Mouse (Mus musculus) kidney, adult 2 months (tissue): ENCODE measurements around the gene Hsf4. TPM values are rescaled to one million over a fixed set of nuclear protein-coding genes. Genes with fewer than 3 reads are reported as not detected.

Source experiments
- DNase-seq: peaks from one replicate; pipeline ENCODE4 v3.0.0; 2021
- H3K27ac ChIP-seq: fragments of 200-500 bp; 2 replicates; pipeline ENCODE4 v1.5.1; 2012; ENCODE audit warnings: low read depth, low read length, control low read depth, inconsistent platforms; ENCODE audit not compliant: insufficient read depth
- H3K27me3 ChIP-seq: fragments of 200-500 bp; replicated peaks from 2 replicates; pipeline ENCODE4 v1.6.1; 2012; ENCODE audit warnings: mild to moderate bottlenecking, moderate library complexity, low read length, inconsistent platforms; ENCODE audit not compliant: control insufficient read depth, insufficient read depth
- H3K36me3 ChIP-seq: fragments of 200-500 bp; 2 replicates; pipeline ENCODE4 v1.6.1; 2012; ENCODE audit warnings: mild to moderate bottlenecking, moderate library complexity, low read length, inconsistent platforms; ENCODE audit not compliant: control insufficient read depth, insufficient read depth
- H3K4me1 ChIP-seq: fragments of 200-500 bp; 2 replicates; pipeline ENCODE4 v1.6.1; 2011; ENCODE audit warnings: low read length; ENCODE audit not compliant: control insufficient read depth, insufficient read depth
- H3K4me3 ChIP-seq: fragments of 200-500 bp; 2 replicates; pipeline ENCODE4 v1.5.1; 2011; ENCODE audit warnings: mild to moderate bottlenecking, low read depth, low read length, control low read depth; ENCODE audit not compliant: insufficient read depth
- CTCF ChIP-seq: fragments of 200-500 bp; conservative IDR thresholded peaks from 2 replicates; pipeline ENCODE4 v1.5.1; 2011; ENCODE audit warnings: low read depth, mild to moderate bottlenecking, control low read depth, low read length, moderate library complexity, mixed read lengths; ENCODE audit not compliant: insufficient read depth, insufficient read length
- POLR2A ChIP-seq: fragments of 200-500 bp; IDR thresholded peaks from one replicate; pipeline ENCODE4 v1.6.1; 2011; ENCODE audit warnings: low read depth, low read length, control low read depth
- WGBS: fragments of 180-500 bp; shearing (Covaris S2); methylation state at CpG from one replicate; pipeline ENCODE4 v1.1.7; 2018; 5-methylcytosine and 5-hydroxymethylcytosine counted together
- polyA plus RNA-seq: library from polyadenylated mRNA; depleted of rRNA; stranded (reverse); fragments of >200 nt; gene quantifications from 2 replicates; pipeline ENCODE4 v1.2.3, GENCODE M21; 2012

Gene Hsf4
- polyA plus RNA-seq, 1 experiment: 2.7 TPM

- 64% methylated on average over 1 of the region's 1 CpGs for WGBS
- no peak for DNase-seq
- Histone ChIP-seq H3K4me3 (no peak overlapping the region), H3K27ac (no peak overlapping the region), H3K36me3 (peaks cover 2% of the 10 kb centered on the region; the same call in 1 of the 2 replicates), H3K27me3 (no peaks in the 10 kb centered on the region), H3K4me1 (peaks cover 3% of the 10 kb centered on the region; the same call in 1 of the 2 replicates)
- TF ChIP-seq CTCF (no peak), POLR2A (no peak)
Measured at GRCm38 (mm10) chr8:105233126-105233935, 36.3 kb upstream of the Hsf4 start.

DNA sequence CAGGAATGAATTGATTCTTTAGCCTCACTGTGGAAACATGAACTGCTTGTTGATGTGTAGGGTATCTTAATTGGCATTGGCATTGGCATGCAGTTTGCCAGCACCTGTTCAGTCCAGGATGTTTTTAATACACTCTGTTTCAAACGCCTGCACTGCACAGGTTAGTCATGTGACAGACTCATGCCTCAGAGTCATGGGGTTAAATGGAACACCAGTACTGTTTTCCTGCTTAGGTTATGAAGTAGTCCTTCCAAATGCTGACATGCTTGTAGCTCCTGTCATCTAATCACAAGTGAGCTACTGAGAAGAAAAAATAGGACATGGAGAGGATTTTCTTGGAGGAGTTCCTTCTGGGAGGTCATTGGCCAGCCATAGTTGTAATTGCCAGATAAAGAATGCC is 34.4 kb upstream of the Hsf4 start:
- peaks cover 3% of the 10 kb centered on the region; the same call in 1 of the 2 replicates for H3K4me1 ChIP-seq
- no peak overlapping the region for H3K27ac ChIP-seq
- TF ChIP-seq CTCF (no peak), POLR2A (no peak)
- H3K27me3 ChIP-seq: no peaks in the 10 kb centered on the region
- DNase-seq: peak; percentile 57
- 28% methylated on average over 1 of the region's 1 CpGs for WGBS
- no peak overlapping the region for H3K4me3 ChIP-seq
- peaks cover 7% of the 10 kb centered on the region for H3K36me3 ChIP-seq

DNA sequence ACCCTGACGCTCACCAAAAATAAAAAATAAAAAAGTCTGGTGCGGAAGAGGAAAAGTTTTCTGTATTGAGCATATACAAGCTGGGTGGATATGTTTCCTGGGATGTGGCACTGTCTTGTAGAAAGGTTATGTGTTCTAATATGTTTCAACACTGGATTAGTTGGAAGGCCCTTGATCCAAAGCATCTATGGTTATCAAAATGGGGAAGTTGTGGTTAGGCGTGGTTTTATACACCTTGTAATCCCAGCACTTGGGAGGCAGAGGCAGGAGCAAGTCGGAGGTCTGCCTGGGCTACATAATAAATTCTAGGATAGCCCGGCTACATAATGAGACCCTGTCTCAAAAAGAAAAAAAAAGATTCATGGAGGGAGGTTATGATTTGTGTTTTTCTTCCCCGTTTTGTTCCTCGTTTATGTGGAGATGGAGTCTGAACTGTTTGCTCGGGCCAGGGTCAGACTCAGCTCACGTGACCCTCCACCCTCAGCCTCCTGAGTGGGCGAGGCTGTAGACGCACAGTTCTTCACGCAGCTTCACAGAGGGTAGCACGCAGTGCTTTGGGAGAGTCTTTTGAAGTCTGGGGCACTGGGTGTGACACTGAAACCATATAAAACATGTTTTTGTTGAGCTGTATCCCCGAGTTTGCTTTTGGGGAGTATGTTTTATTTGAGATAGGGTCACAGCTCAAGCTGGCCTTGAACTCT is 32.0 kb upstream of the Hsf4 start:
- H3K27ac ChIP-seq: no peak overlapping the region
- no peak overlapping the region for H3K4me3 ChIP-seq
- H3K27me3 ChIP-seq: no peaks in the 10 kb centered on the region
- peaks cover 3% of the 10 kb centered on the region; the same call in 1 of the 2 replicates for H3K4me1 ChIP-seq
- no peak for DNase-seq
- peaks cover 14% of the 10 kb centered on the region for H3K36me3 ChIP-seq
- WGBS: 87% methylated on average over 14 of the region's 14 CpGs
- TF ChIP-seq CTCF (no peak), POLR2A (no peak)

GRCm38 (mm10) chr8:105241016-105241415 is 28.6 kb upstream of the Hsf4 start:
- H3K4me1 ChIP-seq: no peaks in the 10 kb centered on the region
- TF ChIP-seq POLR2A: no peak
- no peaks in the 10 kb centered on the region for H3K27me3 ChIP-seq
- H3K4me3 ChIP-seq: no peak overlapping the region
- DNase-seq: no peak
- no peak overlapping the region for H3K27ac ChIP-seq
- peaks cover 13% of the 10 kb centered on the region for H3K36me3 ChIP-seq
- WGBS: 98% methylated on average over 7 of the region's 7 CpGs

GRCm38 (mm10) chr8:105251954-105252353 is 17.6 kb upstream of the Hsf4 start:
- no peak for DNase-seq
- no peaks in the 10 kb centered on the region for H3K4me1 ChIP-seq
- no peaks in the 10 kb centered on the region for H3K27me3 ChIP-seq
- TF ChIP-seq CTCF (no peak), POLR2A (no peak)
- H3K4me3 ChIP-seq: no peak overlapping the region
- H3K36me3 ChIP-seq: peaks cover 2% of the 10 kb centered on the region; the same call in 1 of the 2 replicates
- no peak overlapping the region for H3K27ac ChIP-seq
- WGBS: 96% methylated on average over 6 of the region's 6 CpGs

- no peaks in the 10 kb centered on the region for H3K27me3 ChIP-seq
- no peaks in the 10 kb centered on the region for H3K36me3 ChIP-seq
- no peak overlapping the region for H3K4me3 ChIP-seq
- DNase-seq: no peak
- H3K27ac ChIP-seq: no peak overlapping the region
- TF ChIP-seq POLR2A: no peak
- no peak for TF ChIP-seq CTCF
- WGBS: 90% methylated on average over 10 of the region's 10 CpGs
- no peaks in the 10 kb centered on the region for H3K4me1 ChIP-seq
Measured at GRCm38 (mm10) chr8:105252680-105253537, 16.7 kb upstream of the Hsf4 start.

DNA sequence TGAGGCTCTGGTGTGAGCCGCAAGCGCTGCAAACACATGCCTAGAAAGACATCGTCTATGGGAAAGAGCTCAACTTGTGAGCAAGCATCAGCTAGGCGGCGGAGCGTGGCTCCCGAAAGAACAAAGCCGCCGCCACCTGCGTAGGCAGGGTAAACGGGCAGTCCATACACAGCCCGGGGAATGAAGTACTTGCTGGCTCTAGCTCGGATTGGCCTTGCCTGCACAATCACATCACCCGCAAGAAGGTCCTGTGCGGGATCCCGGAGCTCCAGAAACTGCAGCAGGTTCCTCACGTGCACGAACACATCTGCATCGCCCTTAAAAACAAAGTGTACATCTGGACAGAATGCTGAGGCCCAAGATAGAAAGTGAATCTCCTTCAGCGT is 15.8 kb upstream of the Hsf4 start:
- H3K27ac ChIP-seq: no peak overlapping the region
- no peak for DNase-seq
- TF ChIP-seq POLR2A (no peak), CTCF (no peak)
- WGBS: 46% methylated on average over 20 of the region's 20 CpGs
- H3K36me3 ChIP-seq: no peaks in the 10 kb centered on the region
- no peaks in the 10 kb centered on the region for H3K4me1 ChIP-seq
- H3K4me3 ChIP-seq: no peak overlapping the region
- H3K27me3 ChIP-seq: no peaks in the 10 kb centered on the region
